Mouse (Mus musculus) embryo, embryonic 9.5 days (tissue): Measurements from ENCODE around the gene 1110065P20Rik.

Source experiments
- DNase-seq: peaks from one replicate; pipeline ENCODE4 v3.0.0-alpha.2; 2017; ENCODE audit errors: extremely low spot score

The 1110065P20Rik gene

GRCm38 (mm10) chr4:124850933-124851658, at the start of gene 1110065P20Rik:
TSS of gene 1110065P20Rik (minus strand) at chr4:124851196.
- DNase-seq = peak; percentile 63

DNA sequence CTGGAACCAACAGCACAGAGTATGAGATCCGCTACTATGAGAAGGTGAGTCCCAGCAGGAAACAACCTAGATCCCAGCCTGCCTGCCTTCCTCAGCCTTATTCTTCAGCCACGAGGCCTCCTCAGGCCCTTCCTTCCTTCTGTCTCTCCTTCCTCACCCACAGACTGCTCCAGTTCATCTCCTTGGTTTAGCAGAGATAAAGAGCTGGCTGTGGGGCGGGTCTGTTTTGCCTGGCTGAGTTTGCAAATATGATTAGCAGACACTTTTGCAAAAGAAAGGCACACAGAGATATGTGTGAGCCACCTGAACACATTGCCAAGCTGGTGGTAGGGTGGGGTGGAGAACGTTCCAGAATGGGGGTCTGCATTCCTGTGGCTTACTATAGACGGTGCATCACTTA, 48.9 kb upstream of the 1110065P20Rik start:
- DNase-seq = no peak

DNA sequence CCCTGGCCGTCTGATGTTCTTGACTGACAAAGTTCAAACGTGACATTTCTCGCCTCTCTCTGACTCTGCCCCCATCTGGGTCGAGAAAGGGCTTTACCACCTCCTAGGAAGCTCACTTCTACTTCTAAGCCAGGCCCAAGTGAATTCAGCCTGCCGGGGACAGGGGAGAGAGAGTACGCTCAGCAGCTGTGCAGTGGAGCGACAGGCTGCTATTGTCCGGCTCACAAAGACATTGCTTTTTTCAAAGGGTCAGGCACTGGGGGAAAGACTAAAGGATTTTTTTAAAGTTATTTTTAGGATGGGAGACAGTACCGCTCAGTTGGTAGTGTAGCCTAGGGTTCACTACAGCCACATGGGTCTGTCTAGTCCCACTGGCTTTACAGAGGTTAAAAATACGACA, 47.4 kb upstream of the 1110065P20Rik start:
- no peak for DNase-seq

DNA sequence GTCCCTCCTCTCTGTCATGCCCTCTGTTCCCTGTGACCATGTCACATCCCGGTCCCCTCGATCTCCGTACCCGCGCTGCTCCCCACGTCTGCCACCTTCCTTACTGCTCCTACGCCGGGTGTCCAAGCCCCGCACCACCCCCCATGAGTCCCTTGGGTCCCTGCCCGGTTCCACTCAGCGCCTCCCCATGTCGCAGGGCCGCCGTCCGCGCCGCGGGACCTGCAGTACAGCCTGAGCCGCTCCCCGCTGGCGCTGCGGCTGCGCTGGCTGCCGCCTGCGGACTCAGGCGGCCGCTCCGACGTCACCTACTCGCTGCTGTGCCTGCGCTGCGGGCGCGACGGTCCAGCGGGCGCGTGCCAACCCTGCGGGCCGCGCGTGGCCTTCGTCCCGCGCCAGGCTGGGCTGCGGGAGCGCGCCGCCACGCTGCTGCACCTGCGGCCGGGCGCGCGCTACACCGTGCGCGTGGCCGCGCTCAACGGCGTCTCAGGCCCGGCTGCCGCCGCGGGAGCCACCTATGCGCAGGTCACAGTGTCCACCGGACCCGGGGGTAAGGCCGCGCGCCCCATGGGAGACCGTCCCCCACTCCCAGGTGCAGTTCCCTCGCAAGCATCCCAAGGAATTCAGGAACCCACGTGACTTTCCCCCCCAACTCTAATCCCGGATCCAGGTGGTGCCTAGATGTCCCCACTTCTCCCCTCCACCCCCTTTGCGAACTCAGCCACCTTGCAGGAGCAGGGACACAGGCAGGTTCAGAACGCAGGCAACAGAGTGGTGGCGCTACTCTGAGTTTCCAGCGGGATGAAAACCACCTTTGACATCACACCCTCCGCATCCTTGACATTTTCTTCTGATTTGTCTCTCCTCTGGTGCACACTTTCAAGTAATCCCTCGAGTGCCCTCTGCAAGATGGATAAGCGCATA, 43.8 kb upstream of the 1110065P20Rik start:
- no peak for DNase-seq

GRCm38 (mm10) chr4:124893769-124894168, 42.8 kb upstream of the 1110065P20Rik start:
- no peak for DNase-seq

GRCm38 (mm10) chr4:124890831-124891230, 39.8 kb upstream of the 1110065P20Rik start:
- no peak for DNase-seq

GRCm38 (mm10) chr4:124889935-124890334, 38.9 kb upstream of the 1110065P20Rik start:
- no peak for DNase-seq

DNA sequence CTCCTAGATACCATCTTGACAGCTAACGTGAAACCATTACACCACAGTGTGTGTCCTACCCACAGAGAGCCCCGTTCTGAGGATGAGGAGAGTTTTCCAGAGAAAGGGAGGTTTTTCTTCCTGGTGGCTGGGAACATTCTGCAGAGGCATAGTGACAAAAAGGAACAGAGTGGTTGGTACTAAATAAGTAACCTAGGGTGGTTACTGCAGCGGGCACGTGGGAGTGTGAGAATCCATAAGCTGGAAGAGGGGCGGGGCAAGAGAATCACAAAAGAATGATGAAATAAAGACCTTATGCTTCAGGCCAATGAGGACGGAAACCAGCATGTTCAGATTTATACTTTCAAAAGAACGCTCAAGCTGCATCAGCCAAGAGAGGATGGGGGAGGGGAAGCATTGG, 37.7 kb upstream of the 1110065P20Rik start:
- DNase-seq = no peak

DNA sequence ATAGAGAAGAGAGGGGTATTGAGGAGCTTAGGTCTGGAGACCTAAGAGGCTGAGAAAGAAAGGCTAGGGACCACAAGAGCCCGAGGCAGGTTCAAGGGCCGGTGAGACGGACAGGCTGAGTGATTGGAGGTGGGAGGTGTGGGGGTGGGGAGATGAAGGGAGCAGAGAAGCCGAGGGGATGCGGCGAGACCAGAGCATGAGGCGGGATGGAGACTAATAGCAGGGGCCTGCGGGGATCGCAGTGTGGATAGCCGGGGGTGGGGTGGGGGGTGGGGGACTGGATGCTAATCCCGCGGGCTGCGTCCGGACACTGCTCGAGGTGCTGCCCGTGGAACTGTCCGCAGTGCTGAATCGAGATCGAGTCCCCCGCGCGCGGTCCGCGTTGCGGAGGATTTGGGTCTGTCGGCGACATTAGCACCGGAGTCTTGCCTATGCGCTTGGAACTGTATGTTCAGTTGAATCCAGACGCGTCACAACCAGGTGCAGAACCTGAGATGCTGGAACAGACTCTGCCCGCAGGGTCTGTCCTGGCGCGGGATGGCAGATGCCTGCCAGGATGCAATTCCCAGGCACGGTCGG, 31.2 kb upstream of the 1110065P20Rik start:
- peak; percentile 60 for DNase-seq

GRCm38 (mm10) chr4:124881341-124881908, 30.4 kb upstream of the 1110065P20Rik start:
- peak; percentile 88 for DNase-seq

DNA sequence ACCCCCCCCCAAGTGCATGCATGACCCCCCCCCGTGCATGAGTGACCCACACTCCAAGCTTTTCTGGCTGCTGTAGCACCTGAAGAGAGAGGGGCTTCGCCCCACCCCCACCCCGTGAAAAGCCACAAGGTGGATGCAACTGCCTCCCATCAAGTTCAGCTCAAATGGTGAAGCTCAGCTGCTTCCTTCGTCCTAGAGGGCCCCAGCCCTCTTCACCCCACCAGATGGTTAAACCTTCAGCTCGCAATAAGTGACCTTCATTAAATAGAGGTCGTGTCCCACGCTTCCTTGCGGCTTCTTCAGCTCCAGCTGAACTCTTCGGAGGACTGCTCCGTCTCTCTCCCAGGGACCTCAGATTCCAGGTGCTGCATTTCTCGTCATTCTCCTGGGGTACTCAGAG, 29.6 kb upstream of the 1110065P20Rik start, which contains the start of gene Epha10:
Epha10 (plus strand) TSS at position 301 of the 400 bp plus-strand sequence.
- no peak for DNase-seq

DNA sequence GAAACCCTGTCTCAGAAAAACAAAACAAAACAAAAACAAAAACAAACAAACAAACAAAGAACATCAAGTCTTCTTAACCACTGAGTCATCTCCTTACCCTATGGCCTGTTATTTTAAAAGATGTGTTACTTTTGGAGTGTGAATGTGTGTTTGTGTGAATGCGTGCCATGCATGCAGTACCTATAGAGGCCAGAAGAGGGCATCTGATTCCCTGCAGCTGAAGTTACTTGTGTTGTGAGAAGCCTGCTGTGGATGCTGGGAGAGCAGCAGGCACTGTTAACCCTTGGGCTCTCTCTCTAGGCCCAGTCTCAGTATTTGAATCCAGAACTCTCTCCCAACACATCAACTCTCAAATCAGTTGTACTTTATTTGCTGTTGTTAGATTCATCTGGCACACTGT, 21.7 kb upstream of the 1110065P20Rik start:
- no peak for DNase-seq

GRCm38 (mm10) chr4:124861283-124862188, 10.5 kb upstream of the 1110065P20Rik start, which contains the start of gene Maneal:
TSS of gene Maneal (minus strand) at chr4:124862171.
- DNase-seq = peak; percentile 13

DNA sequence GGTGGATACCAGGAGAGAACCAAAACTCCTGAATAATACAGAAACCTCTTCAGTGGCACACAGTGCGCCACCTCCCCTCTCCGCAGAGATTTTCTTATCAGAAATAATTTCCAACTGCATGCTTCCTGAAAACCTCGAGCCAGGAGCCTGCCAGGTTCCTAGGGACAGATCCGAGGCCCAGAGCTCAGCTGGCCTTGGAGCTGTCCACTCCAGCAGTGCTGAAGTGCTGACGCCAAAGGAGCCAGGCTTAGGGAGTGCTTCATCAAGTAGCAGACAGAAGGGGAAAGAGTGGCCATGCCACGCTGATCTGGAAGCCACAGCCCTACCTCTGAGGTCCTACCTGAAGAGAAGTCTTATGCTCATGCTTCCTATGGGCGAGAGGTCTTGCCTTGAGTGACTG, 9.4 kb upstream of the 1110065P20Rik start:
- peak; percentile 79 for DNase-seq

DNA sequence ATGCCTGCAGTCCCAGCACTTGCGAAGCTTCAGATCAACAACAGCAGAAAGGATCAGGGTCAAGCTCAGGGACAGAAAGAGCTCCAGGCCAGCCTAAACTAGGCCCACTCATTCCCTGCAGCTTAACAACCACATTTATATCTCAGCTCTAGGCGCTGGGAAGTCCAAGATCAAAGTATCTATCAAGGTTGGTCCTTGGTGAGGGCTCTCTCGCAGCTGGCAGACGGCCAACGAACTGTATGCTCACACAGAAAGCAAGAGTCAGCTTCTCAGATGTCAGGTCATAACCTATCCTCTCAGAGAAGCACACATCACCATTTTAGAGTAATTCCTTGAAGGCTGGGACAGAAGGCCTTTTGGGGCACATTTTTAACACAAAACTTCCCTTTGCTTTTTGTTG, 7.4 kb upstream of the 1110065P20Rik start:
- no peak for DNase-seq

DNA sequence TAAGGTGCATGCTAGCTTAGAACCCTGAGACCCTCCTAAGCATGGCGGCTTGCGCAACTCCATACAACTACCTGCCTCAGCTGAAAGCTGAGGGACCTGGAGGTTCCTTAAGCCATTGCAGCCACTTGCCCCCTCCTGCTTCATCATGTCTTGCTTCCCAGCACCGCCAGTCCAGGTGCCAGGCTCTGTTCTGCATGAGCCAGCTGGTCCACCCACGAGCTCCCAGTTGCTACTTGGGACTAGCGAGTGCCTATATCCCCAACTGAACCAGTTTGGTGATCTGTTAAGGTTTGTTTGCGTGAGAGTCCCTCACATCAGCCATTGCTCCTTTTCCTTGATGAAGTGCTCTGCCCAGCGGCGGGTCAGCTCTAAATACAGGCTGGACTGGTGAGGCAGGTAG, 5.3 kb upstream of the 1110065P20Rik start:
- no peak for DNase-seq

DNA sequence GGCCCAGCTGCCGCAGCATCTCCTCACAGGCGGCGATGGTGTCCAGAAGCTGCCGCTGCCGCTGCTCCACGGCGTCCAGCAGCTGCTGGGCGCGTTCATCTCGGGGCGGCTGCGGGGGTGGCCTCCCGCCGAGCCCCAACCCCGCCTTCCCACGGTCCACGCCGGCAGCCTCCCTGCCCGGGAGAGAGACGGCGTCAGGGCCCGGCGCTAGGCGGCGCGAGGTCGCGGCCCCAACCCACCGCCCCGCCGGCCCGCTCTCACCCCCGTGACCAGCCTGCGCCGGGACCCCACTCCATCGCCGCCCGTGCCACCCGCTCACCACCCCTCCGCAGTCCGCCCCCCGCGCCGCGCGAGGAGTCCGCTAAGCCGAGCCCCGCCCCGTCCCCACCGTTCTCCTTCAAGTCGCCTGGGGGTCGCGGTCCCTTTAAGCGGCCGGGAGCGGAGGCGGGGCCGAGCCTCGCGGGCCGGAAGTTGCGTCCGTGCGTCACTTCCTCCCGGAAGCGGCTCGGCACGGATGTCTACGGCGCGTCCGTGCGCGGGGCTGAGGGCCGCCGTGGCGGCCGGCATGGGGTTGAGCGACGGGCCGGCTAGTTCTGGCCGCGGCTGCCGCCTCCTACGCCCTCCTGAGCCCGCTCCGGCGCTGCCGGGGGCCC, 609 bp downstream of the 1110065P20Rik start, which contains the start of gene Yrdc:
Yrdc (plus strand) TSS at position 419 of the 653 bp plus-strand sequence.
- DNase-seq = peak; percentile 93

DNA sequence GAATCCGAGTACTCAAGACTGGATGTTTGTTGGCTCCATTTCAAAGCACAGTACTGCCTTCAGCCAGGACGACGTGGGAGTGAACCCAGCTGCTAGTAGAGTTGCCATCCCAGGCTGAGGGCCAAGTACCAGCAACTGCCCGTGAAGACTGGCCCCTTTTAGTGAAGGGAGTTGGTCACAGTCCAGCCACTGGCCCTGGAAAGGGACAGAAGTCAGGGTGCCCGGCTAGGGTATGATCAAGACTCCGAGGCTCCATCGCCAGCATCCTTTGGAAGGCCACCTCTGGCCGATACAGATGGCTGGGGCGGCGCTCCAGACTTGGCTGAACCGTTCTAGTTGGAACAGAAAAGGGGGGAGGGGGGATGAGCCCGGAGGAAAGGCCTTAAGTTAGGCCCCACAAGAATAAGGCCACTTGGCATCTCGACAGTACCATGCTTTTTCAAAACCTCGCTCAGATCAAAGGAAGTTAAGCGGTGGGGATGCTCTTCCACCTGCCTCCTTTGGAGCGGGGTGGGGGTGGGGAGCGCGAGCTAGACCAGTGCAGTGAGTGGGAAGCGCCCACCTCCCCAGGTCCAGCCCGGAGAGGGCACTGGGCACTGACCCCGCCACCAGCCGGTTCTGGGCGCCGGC, 1.2 kb downstream of the 1110065P20Rik start:
- no peak for DNase-seq

GRCm38 (mm10) chr4:124847573-124847972, 3.4 kb downstream of the 1110065P20Rik start:
- peak; percentile 84 for DNase-seq

GRCm38 (mm10) chr4:124843493-124843892, 7.5 kb downstream of the 1110065P20Rik start:
- peak; percentile 45 for DNase-seq
